Mouse (Mus musculus): Measurements from ENCODE around the gene 5730409E04Rik.

Gene 5730409E04Rik

DNA sequence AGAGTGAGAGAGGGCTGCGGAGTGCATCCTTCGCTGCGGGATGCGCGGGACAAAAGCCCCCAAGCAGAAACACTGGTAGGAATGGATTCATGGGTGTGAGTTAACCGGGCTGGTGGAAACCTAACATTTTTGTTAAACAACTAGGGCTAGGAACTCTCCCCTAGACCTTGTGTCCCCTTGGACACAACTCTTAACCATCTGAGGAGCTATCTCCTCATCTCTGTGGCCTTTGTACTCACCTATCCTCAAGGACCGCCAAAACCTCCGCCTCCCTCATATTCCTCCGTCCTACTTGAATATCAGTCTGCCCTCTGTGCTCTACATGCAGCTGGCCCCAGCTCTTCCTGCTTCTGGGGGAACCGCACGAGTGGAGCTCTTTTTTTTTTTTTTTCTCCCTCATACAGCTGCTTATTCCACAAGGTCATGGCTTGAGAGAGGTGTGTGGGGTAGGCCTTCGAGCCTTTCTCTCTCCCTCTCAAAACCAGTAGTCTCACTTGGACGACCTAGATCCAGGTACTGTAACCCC is 10.8 kb downstream of the 5730409E04Rik start:
- ChIA-PET CTCF (interaction anchor here in 2 of 4 experiments (1.3 to 1.4 kb wide), 3 partner anchors 10 to 20 kb away, joined by 3 to 5 read pairs (median 4); no protein-coding TSS in a partner anchor), POLR2A (interaction anchor here in 2 of 4 experiments (0.6 to 2.7 kb wide), 6 partner anchors 10 to 133 kb away, joined by 3 to 11 read pairs (median 6); partner anchors contain the start of genes 5730409E04Rik (in 2 of the 2), AU040320 (in 1 of the 2), Ncdn (in 1 of the 2) and Psmb2 (in 1 of the 2))

DNA sequence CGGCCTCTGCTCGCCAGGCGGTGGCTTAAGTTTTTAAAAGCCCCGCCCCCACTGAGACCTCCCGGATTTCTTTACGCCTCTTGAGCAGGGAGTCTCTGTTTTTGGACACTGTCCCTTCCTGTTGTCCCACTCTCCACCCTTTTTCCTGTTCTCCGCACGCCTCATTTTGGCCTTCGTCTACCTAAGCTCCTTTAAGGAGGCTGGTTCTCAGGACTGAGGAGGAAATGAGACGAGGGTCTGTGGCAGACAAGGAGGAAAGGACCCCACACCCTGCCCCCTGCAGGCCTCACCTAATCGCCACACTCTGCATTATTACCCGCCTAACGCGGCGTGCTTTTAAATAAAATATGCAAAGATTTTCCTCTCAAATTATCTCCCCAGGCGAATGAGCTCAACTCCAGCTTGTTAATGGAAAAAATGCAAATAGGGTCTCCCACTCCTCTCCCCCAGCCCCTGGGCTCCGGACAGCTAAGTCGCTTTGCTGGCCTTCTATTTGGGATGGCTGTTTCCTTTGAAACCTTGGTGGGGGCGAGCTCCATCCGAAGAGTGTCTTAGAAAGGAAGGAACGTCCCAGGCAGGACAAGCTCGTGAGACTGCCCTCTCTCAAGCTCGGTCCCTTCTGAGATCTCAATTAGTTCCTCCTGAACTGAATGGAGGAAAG is 17.5 kb downstream of the 5730409E04Rik start:
- POLR2A ChIA-PET: interaction anchor here in 2 of 4 experiments (0.8 to 1.4 kb wide), 5 partner anchors 9 to 126 kb away, joined by 3 to 7 read pairs (median 3); partner anchors contain the start of genes 5730409E04Rik (in 1 of the 2), AU040320 (in 1 of the 2), Clspn (in 1 of the 2) and Ncdn (in 1 of the 2)
- CTCF ChIA-PET: interaction anchor here in 3 of 4 experiments (0.6 to 1.4 kb wide), 7 partner anchors 9 to 365 kb away, joined by 3 to 4 read pairs (median 3); no protein-coding TSS in a partner anchor

DNA sequence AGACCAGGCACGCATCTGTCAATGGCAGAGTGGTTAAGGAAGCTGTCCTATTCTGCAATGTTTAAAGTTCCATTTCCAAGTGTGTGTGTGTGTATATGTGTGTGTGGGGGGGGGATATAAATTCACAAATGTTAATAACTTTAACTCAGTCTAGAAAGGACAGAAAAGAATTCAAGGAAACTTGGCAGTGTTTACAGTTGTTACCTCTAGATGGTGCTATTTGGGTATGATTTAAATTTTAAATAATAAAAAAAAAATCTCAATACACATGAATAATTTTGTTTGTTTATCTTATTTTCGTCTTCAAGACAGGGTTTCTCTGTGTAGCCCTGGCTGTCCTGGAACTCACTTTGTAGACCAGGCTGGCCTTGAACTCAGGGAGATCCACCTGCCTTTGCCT is 22.3 kb downstream of the 5730409E04Rik start:
- POLR2A ChIA-PET: no interaction called here

DNA sequence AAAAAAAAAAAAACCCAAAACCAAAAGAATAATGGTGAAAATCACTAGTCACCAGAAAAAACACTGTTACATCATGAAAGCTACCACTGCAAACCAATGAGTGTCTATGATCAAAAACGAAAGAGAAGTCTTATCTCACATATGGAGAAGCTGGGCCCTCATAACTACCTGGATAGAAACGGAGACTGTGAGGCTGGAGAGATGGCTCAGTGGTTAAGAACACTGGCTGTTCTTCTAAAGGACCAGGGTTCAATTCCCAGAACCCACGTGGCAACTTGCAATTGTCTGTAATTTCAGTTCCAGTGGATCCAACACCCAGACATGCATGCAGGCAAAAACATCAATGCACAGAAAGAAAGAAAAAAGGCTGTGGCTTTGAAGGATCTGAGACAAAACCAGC is 23.1 kb downstream of the 5730409E04Rik start:
- ChIA-PET POLR2A (no interaction called here), CTCF (interaction anchor here in 2 of 4 experiments (0.6 kb wide), 2 partner anchors 224 to 478 kb away, joined by 3 to 5 read pairs; no protein-coding TSS in a partner anchor)

More for the DNA sequence above, 22.3 kb downstream of the 5730409E04Rik start:
- CTCF ChIA-PET: interaction anchor here in 2 of 4 experiments (0.6 to 0.7 kb wide), 3 partner anchors 35 to 224 kb away, joined by 3 read pairs; no protein-coding TSS in a partner anchor

DNA sequence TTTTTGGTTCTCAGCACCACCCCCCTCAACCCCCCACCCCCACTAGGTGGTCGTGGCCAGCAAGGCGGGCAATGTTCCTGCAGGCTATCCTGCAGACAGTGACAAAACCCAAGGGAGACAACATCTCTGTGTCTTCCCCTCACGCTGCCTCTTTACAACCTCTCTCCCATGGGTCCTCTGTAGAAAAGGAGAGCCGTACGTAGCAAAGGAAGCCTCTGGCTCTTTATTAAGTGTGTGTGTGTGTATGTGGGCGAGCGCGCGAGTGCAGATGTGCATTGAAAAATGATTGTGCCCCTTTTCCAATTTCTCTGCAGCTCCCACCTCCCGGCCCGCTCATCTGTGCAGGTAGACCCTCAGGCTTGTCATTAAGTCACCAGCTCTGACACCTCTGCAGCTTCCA is 26.7 kb downstream of the 5730409E04Rik start:
- POLR2A ChIA-PET: interaction anchor here in 2 of 4 experiments (0.6 to 1.7 kb wide), 4 partner anchors 9 to 159 kb away, joined by 3 to 13 read pairs (median 3); partner anchors contain the start of gene Psmb2 (in 1 of the 2)
- CTCF ChIA-PET: interaction anchor here in 2 of 4 experiments (0.6 to 1.4 kb wide), 2 partner anchors 9 to 82 kb away, joined by 3 to 6 read pairs; no protein-coding TSS in a partner anchor

DNA sequence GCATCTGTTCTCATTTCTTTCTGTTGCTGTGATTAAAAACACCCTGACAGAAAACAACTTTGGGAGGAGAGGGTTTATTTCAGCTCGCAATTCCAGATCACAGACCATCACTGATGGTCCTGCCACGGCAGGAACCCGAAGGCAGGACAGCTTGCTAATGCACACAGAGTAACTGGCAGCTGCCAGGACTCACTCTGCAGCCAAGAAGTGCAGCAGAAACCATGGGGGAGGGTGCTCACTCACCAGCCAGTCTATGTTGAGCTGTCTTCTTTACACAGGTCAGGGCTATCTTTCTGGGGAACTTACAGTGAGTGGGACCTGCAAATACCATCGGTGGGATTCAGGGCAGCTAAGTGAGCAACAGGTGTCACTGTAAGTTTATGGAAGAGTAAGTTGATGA is 27.8 kb downstream of the 5730409E04Rik start:
- CTCF ChIA-PET: interaction anchor here in 1 of 4 experiments (1.4 kb wide), 1 partner anchor 10 kb away, joined by 3 read pairs; no protein-coding TSS in a partner anchor
- POLR2A ChIA-PET: interaction anchor here in 1 of 4 experiments (0.6 to 1.7 kb wide), 2 partner anchors 11 to 40 kb away, joined by 3 to 10 read pairs; partner anchors contain the start of gene Psmb2

DNA sequence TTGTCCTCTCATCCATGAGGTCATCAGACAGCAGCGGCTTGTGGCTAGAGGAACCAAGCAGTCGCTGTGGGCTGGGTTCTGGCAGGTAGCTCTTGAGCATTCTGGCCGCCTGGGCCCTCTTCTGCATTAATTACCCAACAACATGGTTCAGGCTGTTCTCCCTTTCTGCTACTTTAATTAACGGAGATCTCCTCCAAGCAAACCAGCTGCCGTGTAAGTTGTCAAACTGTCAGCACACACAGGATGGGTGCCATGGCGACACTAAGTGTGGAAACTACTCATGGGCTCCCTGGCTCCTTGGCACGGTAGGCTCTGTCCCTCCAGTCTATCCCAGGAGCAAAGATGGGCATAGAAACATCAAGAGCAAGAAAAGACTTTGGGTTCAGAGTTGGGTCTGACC is 29.7 kb downstream of the 5730409E04Rik start:
- ChIA-PET CTCF (no interaction called here), POLR2A (interaction anchor here in 2 of 4 experiments (0.7 to 1.0 kb wide), 2 partner anchors 29 to 106 kb away, joined by 3 to 5 read pairs; no protein-coding TSS in a partner anchor)

DNA sequence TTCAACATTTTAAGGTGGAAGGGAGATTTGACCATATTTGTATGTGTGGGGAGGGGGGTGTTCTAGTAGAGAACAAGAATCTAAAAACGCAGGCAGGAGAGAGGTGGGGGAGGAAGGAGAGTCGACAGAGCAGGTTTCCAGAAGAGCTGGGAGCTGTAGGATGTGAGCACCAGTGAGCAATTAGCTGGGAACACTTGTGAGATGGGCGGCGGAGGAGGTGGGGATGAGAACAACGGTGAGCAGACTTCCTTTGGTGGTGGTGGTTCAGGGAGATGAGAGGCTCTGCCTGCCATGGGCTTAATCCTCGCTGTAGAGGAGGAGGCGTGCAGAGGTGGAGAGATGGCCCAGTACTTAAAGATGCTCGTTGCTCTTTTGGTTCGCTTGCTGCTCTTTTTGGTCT is 32.3 kb downstream of the 5730409E04Rik start:
- ChIA-PET CTCF (no interaction called here), POLR2A (interaction anchor here in 1 of 4 experiments (1.5 kb wide), 1 partner anchor 15 kb away, joined by 3 read pairs; no protein-coding TSS in a partner anchor)

DNA sequence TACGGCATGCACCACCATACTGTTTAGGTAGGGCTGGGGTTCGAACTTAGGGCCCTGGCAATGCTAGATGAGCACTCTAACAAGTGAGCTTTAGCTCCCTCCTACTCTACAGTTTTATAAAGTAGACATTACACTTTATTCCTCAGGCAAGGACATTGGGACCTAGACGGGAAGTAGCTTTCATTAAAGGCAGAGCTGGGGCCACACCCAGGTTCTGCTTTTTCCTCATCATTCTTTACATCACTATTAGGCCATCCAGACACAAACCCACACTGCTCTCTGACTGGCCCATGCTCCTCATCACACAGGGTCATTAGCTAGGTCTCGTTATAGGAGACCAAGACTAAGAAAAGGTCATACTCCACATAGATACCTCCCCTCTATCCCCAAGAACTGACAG is 34.2 kb downstream of the 5730409E04Rik start:
- ChIA-PET CTCF (interaction anchor here in 2 of 4 experiments (0.6 to 1.1 kb wide), 2 partner anchors 63 to 722 kb away, joined by 3 to 11 read pairs; no protein-coding TSS in a partner anchor), POLR2A (interaction anchor here in 2 of 4 experiments (0.6 to 0.8 kb wide), 2 partner anchors 34 to 202 kb away, joined by 3 read pairs; partner anchors contain the start of gene Psmb2 (in 1 of the 2))

DNA sequence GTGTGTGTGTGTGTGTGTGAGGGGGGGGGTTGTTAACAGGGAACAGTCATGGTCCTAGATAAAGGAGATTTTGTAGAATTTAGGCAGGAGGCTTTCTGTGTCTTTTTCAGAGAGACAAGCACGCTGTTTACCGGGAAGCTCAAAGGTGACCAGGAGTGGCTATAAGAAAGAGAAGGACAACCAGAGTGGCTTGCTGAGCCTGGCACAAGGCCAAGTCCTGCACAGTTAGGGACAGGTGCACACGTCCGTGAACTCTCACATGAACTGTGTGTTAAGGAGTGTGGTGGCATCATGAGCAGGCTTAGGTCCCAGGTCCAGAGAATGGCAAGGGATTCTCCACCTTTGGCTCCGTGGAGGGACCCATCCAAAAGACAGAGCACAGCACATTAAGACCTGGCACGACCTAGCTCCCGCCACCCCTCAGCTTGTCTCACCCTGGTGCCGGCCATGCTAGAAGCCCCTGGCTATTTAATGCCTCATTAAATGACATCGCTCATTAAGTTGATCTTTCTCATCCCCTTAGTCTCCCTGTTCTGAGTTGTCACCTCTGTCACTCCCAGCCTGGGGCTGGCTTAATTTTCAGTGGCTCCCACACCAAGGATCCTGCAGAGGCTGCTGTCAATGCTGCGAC is 34.8 kb downstream of the 5730409E04Rik start:
- ChIA-PET CTCF (interaction anchor here in 1 of 4 experiments (0.6 to 1.1 kb wide), 2 partner anchors 63 to 200 kb away, joined by 3 read pairs; no protein-coding TSS in a partner anchor), POLR2A (interaction anchor here in 2 of 4 experiments (0.6 to 0.8 kb wide), 2 partner anchors 33 to 202 kb away, joined by 3 read pairs; partner anchors contain the start of gene Psmb2 (in 1 of the 2))

DNA sequence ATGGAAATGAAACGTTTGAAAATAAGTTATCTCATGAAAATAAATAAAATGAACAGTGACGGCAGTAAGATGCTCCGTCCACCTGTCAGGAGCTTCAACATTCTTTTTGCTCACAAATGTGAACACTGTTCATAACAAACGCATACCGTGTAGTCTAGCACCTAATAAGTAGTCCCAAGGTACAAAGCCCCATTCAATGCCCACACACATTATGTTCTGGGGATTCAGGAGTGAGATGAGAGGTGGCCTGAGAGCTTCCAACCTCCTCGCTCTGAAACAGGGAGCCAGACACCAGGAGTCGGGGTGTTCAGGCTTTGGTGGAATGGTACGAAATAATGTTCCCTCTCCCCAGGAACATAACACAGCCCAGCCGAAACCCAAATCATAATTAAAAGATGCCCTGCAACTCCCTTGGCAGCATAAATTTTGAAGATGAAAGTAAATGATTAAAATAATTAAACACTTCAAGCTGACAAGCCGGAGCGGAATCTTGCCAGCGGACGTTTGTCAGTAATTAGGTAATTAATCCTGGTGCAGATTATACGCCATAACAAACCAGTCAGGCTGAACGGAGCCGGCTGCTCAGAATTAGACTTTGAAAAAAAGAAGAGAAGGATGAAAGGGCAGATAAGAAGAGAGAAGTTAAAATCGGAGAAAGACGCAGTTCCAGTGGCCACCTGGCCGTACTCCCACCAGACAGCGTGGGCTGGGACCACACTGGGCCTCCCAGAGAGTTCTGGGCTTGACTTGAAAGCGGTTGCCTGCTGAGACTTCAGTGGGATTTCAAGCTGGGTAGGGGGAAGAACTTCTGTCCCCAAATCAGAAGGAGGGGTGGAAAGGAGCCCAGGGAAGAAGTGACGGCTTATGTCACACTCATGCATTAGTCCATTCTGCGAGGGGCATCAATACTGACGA is 38.6 kb downstream of the 5730409E04Rik start:
- ChIA-PET POLR2A (no interaction called here), CTCF (no interaction called here)

DNA sequence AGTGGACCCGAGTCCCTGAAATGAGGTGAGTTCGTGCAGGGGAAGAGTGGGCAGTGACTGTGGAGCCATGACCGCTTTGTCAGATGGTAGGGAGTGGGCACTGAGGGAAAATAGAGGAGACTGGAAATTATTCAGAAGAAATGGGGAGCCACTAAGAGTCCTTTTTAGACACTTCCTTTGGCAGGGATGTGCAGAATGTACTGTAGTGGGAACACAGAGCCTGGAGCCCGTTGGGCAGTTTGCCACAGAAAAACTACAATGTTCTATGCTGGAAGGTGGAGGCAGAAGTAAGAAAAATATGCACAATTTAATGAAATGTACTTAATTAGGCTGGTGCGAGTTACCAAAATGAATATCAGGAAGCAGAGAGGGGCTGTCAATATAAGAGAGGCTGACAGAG is 43.5 kb downstream of the 5730409E04Rik start:
- ChIA-PET POLR2A (interaction anchor here in 2 of 4 experiments (0.8 kb wide), 2 partner anchors 24 to 72 kb away, joined by 3 read pairs; partner anchors contain the start of gene Psmb2 (in 1 of the 2)), CTCF (no interaction called here)

DNA sequence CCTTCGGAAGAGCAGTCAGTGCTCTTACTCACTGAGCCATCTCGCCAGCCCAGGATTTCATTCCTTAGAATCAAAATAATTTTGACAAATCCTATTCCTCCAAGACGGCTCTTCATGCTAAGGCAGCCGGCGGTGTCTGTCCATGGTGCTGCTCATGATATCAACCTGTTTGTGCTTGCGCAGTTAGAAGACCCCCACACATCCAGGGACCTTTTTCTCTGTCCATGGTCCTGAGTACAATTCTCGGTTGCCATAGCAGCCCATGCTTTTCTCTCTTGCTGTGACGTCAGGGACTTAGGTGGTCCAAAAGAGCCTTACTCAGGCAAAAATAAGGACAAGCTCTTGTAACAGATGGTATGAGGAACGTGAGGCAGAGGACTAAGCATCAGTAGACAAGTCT is 45.7 kb downstream of the 5730409E04Rik start:
- CTCF ChIA-PET: no interaction called here
- POLR2A ChIA-PET: interaction anchor here in 3 of 4 experiments (0.6 to 1.2 kb wide), 4 partner anchors 22 to 452 kb away, joined by 3 read pairs; partner anchors contain the start of genes Clspn (in 1 of the 3) and Psmb2 (in 1 of the 3)

DNA sequence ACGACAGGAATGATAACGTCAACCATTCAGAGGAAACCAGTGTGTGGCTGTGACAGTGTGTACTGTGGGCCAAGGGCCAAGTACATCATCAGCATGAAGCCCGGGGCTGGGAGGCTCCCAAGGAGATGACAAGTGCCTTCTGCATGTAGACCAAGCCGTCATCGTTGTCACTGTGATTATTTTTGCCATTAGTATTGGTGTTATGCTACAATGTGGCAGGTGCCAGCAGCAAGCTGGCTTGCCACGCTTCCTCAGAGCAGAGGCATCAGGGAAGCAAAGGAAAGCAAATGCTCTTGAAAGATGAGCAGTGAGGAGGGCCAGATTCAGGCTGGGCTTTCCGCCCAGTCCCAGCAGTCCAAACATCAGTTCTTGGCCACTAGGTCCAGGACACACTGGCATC is 51.6 kb downstream of the 5730409E04Rik start:
- ChIA-PET POLR2A (interaction anchor here in 2 of 4 experiments (0.6 to 1.1 kb wide), 2 partner anchors 16 to 241 kb away, joined by 3 read pairs; partner anchors contain the start of gene Psmb2 (in 1 of the 2)), CTCF (no interaction called here)

Data from embryonic stem cell, embryonic (primary cell).